Mouse (Mus musculus) C2C12 (cell line): ENCODE data around the gene Ocrl.

Experiments
- CTCF ChIP-seq: IDR thresholded peaks from one replicate; pipeline ENCODE4 v1.5.1; 2011; ENCODE audit not compliant: control insufficient read depth, insufficient read depth, insufficient read length
- MAX ChIP-seq: IDR thresholded peaks from one replicate; pipeline ENCODE4 v1.6.1; 2011; ENCODE audit warnings: mild to moderate bottlenecking, control low read depth
- USF1 ChIP-seq: IDR thresholded peaks from one replicate; pipeline ENCODE4 v1.6.1; 2011; ENCODE audit warnings: low read depth, mild to moderate bottlenecking, control low read depth, moderate library complexity

- TF ChIP-seq CTCF (no peak), MAX (no peak), USF1 (no peak)
Observed at GRCm38 (mm10) chrX:47930449-47930848, 18.3 kb downstream of the Ocrl start.
